Mouse (Mus musculus) erythroid progenitor cell, adult 5-6 weeks (primary cell): ENCODE measurements around the gene Lrrc4b. TPM values are rescaled to one million over a fixed set of nuclear protein-coding genes. Genes with fewer than 3 reads are reported as not detected.

Experiments used
- ATAC-seq: replicated peaks from 2 replicates; pipeline ENCODE4 v1.8.0; 2016; ENCODE audit warnings: moderate number of reproducible peaks, mild to moderate bottlenecking, moderate TSS enrichment, inconsistent platforms; ENCODE audit not compliant: poor library complexity, low FRiP score, severe bottlenecking
- total RNA-seq, 2 experiments: library from RNA; stranded (forward) in 1 of 2; stranded (reverse) in 1 of 2; fragments of 150-400 nt in 1 of 2; fragments of 186-747, 209-891 nt in 1 of 2; gene quantifications; 2 replicates each; pipeline versions ENCODE4 v1.2.3 to v1.2.4; 2015 to 2017; ENCODE audit warnings: low replicate concordance in 2 of 2

The Lrrc4b gene
- total RNA-seq, 2 experiments from 2014 or later, result not detected

DNA sequence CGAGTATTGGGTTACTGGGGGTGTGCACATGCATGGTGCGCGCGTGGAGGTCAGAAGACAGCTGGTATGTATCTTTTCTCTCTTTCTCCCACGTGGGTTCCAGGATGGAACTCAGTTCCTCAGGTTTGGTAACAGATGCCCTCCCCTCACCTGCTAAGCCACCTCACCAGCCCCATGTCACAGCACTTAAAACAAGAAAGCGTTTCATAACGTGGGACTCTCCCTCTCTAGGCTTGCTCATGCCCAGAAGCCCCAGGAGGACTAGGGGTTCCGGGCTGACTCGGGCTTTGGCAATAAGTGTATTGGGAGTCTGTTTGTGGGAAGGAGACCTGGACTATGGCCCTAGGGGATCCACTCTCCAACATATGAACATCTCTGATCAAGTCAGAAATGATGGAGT is 5.3 kb downstream of the Lrrc4b start:
- no peak for ATAC-seq

DNA sequence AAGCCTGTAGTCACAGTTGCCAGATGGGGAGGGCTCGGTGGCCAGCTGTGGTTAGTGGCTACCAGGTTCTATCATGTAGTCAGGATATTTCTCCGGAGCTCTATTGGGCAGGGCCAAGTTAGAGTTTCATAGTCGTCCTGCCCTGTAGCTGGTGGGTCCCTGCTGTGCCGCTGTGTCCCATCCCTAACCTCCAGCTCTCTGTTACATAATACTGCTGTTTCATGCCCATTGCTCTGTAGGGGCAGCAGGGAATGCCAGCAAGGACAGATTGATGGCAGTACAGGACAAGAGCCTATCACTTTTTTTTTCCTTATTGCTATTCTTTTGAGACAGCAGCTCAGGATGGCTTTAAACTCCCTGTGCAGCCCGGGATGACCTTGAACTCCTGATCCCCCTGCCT is 7.0 kb downstream of the Lrrc4b start:
- ATAC-seq, result no peak

DNA sequence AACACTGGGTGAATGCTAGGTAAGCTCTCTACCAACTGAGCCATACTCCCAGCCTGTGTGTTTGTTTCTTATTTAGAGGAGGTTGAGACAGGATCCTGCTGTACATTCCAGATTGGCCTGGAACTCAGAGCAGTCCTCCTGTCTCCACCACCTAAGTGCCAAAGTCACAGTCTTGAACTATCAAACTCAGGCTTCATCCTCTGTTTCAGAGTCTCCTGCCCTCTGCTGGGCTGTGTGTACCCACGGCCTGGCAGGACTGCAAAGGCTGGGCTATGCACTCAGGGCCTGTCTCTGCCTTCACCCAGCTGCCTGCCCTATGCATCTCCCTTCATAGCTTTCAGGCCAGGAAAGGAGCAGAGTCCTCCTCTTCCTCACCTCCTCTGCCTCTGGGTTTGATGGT is 7.4 kb downstream of the Lrrc4b start:
- peak; percentile 31; the same call in 1 of the 2 replicates for ATAC-seq

DNA sequence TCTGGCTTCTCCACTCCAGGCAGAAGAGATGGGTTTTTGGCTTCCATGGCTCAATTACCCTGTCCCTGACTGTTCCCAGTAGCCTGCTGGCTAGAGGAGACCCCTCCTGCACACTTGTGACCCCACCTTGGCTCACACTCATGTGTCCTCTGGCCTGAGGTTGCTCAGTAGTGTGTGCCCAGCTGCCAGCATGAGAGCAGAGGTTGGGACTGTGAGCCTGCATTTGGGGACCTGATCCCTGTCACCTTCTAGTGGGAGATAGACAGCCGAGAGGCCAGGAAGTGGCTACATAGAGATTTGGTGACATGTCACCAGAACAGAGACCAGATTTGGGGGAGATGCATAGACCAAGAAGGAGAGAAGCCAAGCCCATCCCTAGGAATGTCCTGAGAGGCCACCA is 8.4 kb downstream of the Lrrc4b start:
- no peak for ATAC-seq

DNA sequence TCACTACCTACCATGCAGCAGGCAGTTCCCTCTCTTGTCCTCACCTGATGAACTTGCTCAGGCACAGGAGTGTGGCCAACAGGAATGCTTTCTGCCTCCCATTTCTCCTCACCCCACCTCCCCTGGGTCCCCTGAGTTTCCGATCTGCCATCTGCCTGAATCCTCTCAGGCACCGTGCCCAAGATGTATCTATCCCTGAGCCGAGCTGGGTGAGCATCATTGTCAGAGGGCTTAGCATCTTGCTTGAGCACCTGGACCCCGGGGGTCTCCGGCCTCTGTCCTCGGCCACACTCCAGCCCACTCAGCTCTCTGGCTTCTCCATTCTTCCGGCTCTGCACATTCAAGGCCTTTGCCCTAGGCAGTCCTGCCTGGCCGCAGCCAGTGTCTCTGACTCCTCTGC is 9.1 kb downstream of the Lrrc4b start:
- no peak for ATAC-seq

- ATAC-seq, result no peak
Observed at GRCm38 (mm10) chr7:44439696-44440095, 10.9 kb downstream of the Lrrc4b start.

DNA sequence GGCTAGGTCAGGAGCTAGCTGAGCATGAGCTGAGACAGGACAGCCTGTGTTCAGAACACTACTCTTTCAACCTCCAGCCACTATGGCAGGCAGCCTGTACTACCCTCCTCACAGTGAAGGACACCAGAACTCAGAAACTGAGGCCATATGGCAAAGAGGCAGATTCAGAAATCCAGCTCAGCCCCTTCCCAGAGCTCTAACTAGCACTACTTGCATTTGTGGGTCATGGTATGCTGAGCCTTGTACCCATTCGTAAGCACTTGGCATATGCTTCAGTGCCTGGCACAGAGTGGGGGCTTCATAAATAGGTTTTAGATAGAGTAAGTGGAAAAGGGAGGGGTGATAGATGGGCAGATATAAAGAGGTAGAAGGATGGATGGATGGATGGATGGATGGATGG is 11.7 kb downstream of the Lrrc4b start:
- no peak for ATAC-seq

DNA sequence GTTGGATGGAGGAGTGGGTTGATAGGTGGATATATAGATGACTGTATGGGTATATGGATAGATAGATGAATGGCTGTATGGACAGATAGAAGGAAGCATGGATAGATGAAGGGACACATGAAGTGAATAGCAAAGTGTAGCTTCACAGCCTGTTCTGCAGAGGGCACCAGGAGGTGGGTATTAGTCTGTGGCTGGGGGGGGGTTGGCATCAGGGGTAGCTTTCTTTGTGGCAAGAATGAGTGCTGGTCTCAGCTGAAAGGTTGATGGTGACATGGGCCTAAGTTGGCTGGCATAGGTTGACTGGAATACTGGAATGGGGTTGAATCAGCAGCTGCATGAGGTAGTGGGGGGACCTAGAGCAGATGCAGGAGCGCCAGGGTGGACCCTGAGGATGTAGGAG is 12.4 kb downstream of the Lrrc4b start:
- no peak for ATAC-seq

DNA sequence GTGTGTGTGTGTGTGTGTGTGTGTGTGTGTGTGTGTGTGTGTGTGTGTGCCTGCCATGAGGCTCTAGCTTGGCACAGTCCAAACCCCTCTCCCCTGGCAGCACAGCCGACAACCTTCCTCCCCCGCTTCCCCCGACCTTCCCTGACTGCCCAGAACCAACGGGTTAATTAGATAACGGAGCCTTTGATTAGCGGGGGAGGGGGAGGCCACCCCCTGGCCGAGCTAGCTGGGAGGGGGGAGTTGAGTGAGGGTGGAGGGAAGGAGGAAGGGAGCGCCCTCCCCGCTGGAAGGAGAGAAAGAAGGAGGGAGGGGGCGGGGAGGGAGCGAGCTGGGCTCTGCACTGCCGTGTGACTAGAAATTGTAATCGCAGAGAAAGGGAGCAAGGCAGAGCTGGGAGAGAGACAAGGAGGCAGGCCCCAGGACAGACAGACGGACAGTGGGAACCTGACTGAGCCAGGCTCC is 12.9 kb downstream of the Lrrc4b start:
- no peak for ATAC-seq

- ATAC-seq, result no peak
Observed at GRCm38 (mm10) chr7:44442407-44442821, 13.6 kb downstream of the Lrrc4b start.

DNA sequence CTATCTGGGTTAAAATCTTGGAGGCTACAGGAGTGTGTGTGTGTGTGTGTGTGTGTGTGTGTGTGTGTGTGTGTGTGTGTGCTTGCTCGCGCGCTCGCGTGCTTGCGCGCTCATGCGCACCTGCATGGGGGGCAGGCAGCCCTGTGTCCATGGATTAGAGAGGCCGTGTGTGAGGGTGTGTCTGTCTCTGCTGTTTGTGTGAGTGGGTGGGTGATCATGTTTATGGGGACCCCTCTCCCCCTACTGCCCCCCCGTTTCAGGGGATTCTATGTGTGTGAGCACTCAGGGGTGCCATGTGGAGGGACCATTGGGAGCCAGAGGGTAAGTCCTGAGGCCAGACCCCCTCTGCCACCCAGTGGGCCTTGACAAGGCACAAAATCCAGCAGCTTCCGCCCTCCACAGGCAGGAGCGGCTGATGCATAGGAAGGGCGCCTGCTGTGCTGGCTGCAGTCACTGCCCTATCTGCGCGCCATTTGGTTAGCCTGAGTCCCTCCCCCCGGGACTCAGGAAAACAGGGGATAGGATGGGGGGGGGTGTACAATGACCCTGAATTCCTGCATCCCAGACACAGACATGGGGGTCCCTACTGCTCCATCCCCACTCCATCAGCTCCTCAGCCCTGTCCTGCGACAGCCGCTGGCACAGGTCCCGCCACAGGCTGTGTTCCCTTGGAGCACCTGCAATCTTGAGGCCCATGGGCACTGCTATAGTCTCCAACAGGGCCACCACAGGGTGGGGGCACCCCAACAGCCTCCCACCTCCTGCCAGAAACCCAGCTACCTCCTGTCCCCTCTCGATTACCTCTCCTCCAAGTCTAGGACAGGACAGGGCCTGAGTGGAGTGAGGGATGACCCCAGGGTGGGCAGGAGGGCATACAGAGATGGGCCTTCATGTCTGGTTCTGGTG is 14.7 kb downstream of the Lrrc4b start:
- ATAC-seq, result no peak

DNA sequence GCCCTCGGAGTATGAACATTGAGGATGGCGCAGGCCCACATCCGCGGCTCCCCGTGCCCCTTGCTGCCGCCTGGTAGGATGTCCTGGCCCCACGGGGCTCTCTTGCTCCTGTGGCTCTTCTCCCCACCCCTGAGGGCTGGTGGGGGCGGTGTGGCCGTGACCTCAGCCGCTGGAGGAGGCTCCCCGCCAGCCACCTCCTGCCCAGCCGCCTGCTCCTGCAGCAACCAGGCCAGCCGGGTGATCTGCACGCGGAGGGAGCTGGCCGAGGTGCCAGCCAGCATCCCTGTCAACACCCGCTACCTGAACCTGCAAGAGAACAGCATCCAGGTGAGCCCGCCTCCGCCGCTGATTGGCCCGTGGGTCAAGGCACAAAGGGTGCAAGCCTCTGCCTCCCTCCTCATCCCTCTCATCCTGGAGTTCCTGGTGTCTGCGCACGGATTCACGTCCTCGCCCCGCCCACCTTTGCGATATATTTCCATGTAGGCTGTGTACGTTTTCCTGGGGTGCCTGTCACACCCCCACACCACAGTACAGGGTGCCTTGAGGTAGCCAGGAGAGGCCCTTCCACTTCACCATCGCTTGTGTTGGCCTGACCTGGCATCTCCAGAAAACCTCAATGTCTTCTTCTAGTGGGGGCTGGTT is 16.2 kb downstream of the Lrrc4b start:
- ATAC-seq, result no peak

DNA sequence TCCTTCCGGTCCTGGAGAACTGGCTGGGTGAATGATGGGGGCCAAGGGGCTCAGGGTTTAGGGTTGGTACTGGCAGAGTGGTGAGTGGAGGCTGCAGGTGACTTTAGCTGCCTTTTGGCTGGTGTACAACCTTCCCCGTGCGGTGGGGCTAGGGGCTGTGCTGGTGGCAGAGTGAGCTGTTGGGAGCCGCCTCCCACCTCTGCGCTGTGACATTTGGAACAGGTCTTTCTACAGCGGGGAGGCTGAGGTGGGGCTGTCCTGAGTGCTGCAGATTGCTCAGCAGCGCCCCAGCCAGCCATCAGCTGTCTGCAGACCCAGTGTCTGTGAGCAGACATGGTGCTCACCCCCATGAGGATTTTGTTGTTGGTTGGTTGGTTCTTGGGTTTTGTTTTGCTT is 16.7 kb downstream of the Lrrc4b start:
- no peak for ATAC-seq

- ATAC-seq, result no peak
Observed at GRCm38 (mm10) chr7:44446070-44446855, 17.4 kb downstream of the Lrrc4b start.

GRCm38 (mm10) chr7:44453256-44453655 is 24.4 kb downstream of the Lrrc4b start:
- no peak for ATAC-seq

- peak; percentile 77 for ATAC-seq
Observed at GRCm38 (mm10) chr7:44456302-44456701, 27.5 kb downstream of the Lrrc4b start.

DNA sequence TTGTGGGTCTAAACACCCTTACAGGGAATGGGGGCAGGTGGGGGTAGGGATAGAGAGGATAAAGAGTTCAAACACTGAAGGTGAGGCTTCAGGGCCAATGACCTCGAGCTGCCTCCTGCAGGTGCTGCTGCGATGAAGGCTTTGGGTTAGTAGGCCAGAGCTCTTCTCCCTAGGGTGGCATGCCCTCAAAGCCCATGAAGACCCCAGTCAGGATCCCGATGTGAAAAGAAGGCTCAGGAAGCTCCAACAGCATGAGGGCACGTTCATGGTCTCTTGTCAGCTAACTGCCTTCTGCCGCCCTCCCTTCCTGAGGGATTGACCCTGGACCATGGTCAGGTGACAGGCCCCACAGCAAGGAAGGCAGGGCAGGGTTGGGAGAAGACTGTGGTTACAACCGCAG is 31.2 kb downstream of the Lrrc4b start:
- no peak for ATAC-seq

GRCm38 (mm10) chr7:44460767-44461502 is 32.1 kb downstream of the Lrrc4b start:
- no peak for ATAC-seq

- ATAC-seq, result no peak
Observed at GRCm38 (mm10) chr7:44461503-44462217, 32.8 kb downstream of the Lrrc4b start.
